Mouse (Mus musculus): ENCODE measurements around the gene Dgki. TPM values are rescaled to one million over a fixed set of nuclear protein-coding genes. Genes with fewer than 3 reads are reported as not detected.

Dgki gene
- total RNA-seq, 1 experiment: 0.94 TPM

GRCm38 (mm10) chr6:36800309-36800946, 499.6 kb downstream of the Dgki start:
- Histone ChIP-seq H3K27ac (ENCODE audit: insufficient read depth, low read depth, low read length, poor library complexity, severe bottlenecking) (no peak overlapping the region), H3K4me1 (ENCODE audit: control insufficient read depth in 2 of 2, insufficient read depth in 2 of 2, low read length in 2 of 2, poor library complexity in 1 of 2) (no peaks in the 10 kb centered on the region), H3K4me3 (ENCODE audit: insufficient read depth in 1 of 2, low read depth in 1 of 2, low read length in 2 of 2, poor library complexity in 1 of 2, severe bottlenecking in 1 of 2) (no peak overlapping the region), H3K9me3 (ENCODE audit: control insufficient read depth, insufficient read depth, low read depth, low read length) (no peaks in the 10 kb centered on the region), H3K36me3 (ENCODE audit: control insufficient read depth, insufficient read depth, low read length, poor library complexity, severe bottlenecking) (no peaks in the 10 kb centered on the region), H3K9ac (ENCODE audit: insufficient read depth, low read depth, low read length, poor library complexity, severe bottlenecking) (no peak overlapping the region)
- DNase-seq (ENCODE audit: low read depth, low spot score): no peak
- in situ Hi-C loops (cut with MboI; ENCODE audit: low sequenced_read_pairs in 2 of 2, unreplicated experiment in 2 of 2): no loop called here
- TF ChIP-seq HCFC1 (IDR thresholded peaks at IDR 0.05; ENCODE audit: borderline replicate concordance, insufficient read depth, low read length): no peak
- no peak for TF ChIP-seq ZNF384 (IDR thresholded peaks at IDR 0.05; ENCODE audit: low read depth, low read length)
- TF ChIP-seq CHD2 (IDR thresholded peaks at IDR 0.05; ENCODE audit: low read depth, low read length): no peak
- no peak for TF ChIP-seq ZC3H11A (IDR thresholded peaks at IDR 0.05; ENCODE audit: borderline replicate concordance, low read depth, low read length)

DNA sequence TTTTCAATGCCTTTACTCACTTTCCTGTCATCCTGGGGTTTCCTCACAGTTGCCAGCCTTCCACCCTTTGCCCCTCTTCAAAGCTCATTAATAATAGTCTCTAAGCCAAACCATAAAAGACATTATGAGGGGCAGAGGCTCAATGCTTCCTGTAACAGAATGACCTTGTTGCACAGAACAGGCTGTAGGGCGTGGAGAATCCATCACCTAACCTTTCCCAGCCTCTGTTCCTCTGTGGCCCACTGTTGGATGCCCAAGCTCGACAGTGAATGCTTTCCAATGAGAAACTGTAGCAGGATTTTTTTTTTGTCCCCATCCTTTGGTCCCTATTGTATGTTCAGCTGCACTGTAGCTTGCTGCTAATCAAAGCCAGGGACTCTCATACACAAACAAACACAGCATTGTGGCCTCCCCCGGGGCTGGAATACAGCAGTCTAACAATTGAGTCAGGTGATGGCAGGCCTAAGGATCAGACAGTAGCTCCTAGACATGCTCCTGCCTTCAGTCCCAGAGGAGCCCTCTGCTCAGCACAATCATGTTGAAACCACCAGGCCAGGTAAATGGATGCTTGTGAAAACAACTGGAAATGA, 502.8 kb downstream of the Dgki start:
- TF ChIP-seq ZNF384 (IDR thresholded peaks at IDR 0.05; ENCODE audit: low read depth, low read length): no peak
- TF ChIP-seq HCFC1 (IDR thresholded peaks at IDR 0.05; ENCODE audit: borderline replicate concordance, insufficient read depth, low read length): no peak
- TF ChIP-seq MAFK (IDR thresholded peaks at IDR 0.05; ENCODE audit: insufficient read depth, low read depth, low read length): no peak
- no peak for TF ChIP-seq ZC3H11A (IDR thresholded peaks at IDR 0.05; ENCODE audit: borderline replicate concordance, low read depth, low read length)
- TF ChIP-seq CHD2 (IDR thresholded peaks at IDR 0.05; ENCODE audit: low read depth, low read length): no peak
- Histone ChIP-seq H3K27ac (ENCODE audit: insufficient read depth, low read depth, low read length, poor library complexity, severe bottlenecking) (no peak overlapping the region), H3K9ac (ENCODE audit: insufficient read depth, low read depth, low read length, poor library complexity, severe bottlenecking) (no peak overlapping the region), H3K36me3 (ENCODE audit: control insufficient read depth, insufficient read depth, low read length, poor library complexity, severe bottlenecking) (no peaks in the 10 kb centered on the region), H3K9me3 (ENCODE audit: control insufficient read depth, insufficient read depth, low read depth, low read length) (no peaks in the 10 kb centered on the region), H3K4me3 (ENCODE audit: insufficient read depth in 1 of 2, low read depth in 1 of 2, low read length in 2 of 2, poor library complexity in 1 of 2, severe bottlenecking in 1 of 2) (no peak overlapping the region), H3K4me1 (ENCODE audit: control insufficient read depth in 2 of 2, insufficient read depth in 2 of 2, low read length in 2 of 2, poor library complexity in 1 of 2) (no peaks in the 10 kb centered on the region)
- DNase-seq (ENCODE audit: low read depth, low spot score): no peak
- in situ Hi-C loops (cut with MboI; ENCODE audit: low sequenced_read_pairs in 2 of 2, unreplicated experiment in 2 of 2): no loop called here

Other genes with a start within 250 kb of the Dgki start
- gene Creb3l2, start 142.0 kb upstream of the Dgki start, total RNA-seq (2012; rRNA removed): 5.2 and 5.8 TPM in 2 replicates
- not detected in 2 replicates for gene Akr1d1, start 230.0 kb upstream of the Dgki start, total RNA-seq (2012; rRNA removed)

All from ES-E14 (cell line).